Mouse (Mus musculus): ENCODE data around the gene Npas3.

GRCm38 (mm10) chr12:53729275-53729674 lies 480.8 kb downstream of the Npas3 start:
- no peak for TF ChIP-seq GATA1 (IDR thresholded peaks at IDR 0.05; ENCODE audit: low read length)
- no peak for TF ChIP-seq TAL1 (IDR thresholded peaks at IDR 0.05; ENCODE audit: low read length)
